Mouse (Mus musculus) cerebellum, postnatal 14 days (tissue): ENCODE data around the gene Ntsr2.
A peak's percentile ranks its signal among the peaks of the same experiment; 100 is the strongest.

Experiments
- DNase-seq, 2 experiments: peaks; one replicate each; pipeline ENCODE4 v3.0.0; 2021; ENCODE audit warnings: mixed read lengths in 2 of 2

The Ntsr2 gene

DNA sequence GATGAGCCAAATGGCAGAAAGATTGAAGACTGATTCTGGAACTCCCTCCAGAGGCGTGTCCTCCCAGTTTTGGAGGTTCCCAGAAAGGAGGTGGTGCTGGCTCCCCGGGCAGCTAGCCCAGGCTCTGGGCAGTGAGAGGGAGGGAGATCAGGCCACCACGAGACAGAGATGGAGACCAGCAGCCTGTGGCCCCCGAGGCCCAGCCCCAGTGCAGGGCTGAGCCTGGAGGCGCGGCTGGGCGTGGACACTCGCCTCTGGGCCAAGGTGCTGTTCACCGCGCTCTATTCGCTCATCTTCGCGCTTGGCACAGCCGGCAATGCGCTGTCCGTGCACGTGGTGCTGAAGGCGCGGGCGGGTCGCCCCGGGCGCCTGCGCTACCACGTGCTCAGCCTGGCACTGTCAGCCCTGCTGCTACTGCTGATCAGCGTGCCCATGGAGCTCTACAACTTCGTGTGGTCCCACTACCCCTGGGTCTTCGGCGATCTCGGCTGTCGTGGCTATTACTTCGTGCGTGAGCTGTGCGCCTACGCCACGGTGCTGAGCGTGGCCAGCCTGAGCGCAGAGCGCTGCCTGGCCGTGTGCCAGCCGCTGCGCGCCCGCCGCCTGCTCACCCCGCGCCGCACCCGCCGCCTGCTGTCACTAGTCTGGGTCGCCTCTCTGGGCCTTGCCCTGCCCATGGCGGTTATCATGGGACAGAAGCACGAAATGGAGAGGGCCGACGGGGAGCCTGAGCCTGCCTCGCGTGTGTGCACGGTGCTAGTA lies at the start of gene Ntsr2:
Gene Ntsr2, plus strand, starts transcription at position 51 of the 762 bp plus-strand sequence.
- peak; percentile 66 to 69 for DNase-seq

DNA sequence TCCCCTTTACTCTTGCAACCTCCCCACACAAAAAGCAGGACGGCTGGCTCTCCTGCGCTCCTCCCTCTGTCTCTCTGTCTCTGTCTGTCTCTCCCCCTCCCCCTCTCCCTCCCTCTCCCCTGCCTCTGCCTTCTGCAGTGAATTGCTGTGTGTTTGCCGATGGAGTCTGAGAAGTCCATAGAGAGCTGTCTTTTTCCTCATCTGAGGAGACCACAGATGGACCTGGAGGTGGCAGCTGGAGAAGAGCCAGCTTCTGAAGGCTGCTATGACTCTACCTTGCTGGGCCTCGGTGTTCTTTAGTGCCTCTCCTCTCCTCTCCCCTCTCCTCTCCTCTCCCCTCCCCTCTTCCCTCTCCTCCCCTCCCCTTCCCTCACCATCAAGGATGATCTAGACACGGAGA lies 47.6 kb upstream of the Ntsr2 start:
- no peak for DNase-seq

DNA sequence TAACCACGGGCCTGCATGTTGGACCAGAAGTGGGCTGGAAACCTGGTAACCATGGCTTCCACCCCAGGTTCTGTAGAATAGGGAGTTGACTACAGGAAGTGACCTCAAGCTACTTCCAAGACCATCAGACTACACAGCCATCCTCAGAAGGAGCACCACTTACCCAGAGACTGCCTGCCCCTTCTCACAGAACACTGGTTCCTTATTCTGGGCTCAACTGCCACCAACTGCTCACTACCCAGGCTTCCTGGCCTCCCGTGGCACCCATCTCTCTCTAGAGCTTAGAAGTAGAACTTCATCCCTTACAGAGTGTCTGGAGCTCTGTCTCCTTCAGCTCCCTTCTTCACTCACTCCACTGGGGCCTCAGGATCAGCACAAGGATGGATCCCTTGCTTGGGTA lies 42.2 kb upstream of the Ntsr2 start, which contains the start of gene Lpin1:
Gene Lpin1, minus strand, starts transcription at position 31 of the 400 bp plus-strand sequence.
- DNase-seq, result no peak

DNA sequence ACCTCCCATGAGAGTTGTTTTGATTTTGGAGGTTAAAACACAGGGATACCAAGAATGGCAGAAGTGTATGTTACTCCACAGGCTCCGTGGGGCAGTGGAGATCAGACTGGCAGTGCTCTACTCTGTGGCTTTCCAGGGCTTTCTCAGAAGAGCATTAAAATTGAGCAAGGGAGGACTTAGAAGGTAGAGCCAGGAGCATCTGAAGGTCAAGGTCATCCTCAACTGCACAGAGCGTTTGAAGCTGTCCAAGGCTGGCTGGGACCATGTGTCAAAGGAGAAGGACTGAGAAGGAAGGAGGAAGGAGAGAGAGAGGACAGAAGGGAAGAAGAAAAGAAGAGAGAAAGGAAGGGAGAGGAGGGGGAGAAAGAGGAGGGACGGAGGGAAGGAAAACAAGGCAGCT lies 38.6 kb upstream of the Ntsr2 start:
- DNase-seq, result no peak

DNA sequence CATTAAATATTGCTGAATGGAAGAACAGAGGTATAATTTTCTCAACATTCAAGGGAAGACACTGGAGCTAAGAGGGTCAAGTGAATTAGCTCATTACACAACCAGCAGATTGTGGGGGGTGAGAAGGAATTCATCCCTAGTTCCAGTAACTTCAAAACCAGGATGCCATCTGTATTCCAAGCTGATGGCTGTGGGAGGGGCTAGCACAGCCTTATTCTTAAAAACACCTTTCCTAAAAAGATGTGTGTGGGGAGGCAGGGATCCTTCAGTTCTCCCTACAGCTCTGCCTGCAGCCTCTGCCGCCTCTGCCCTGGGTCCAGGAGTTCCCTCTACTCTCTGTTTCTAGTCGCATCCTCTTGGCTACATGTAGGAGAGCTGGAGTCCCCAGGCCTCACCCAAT lies 37.4 kb upstream of the Ntsr2 start:
- no peak for DNase-seq

DNA sequence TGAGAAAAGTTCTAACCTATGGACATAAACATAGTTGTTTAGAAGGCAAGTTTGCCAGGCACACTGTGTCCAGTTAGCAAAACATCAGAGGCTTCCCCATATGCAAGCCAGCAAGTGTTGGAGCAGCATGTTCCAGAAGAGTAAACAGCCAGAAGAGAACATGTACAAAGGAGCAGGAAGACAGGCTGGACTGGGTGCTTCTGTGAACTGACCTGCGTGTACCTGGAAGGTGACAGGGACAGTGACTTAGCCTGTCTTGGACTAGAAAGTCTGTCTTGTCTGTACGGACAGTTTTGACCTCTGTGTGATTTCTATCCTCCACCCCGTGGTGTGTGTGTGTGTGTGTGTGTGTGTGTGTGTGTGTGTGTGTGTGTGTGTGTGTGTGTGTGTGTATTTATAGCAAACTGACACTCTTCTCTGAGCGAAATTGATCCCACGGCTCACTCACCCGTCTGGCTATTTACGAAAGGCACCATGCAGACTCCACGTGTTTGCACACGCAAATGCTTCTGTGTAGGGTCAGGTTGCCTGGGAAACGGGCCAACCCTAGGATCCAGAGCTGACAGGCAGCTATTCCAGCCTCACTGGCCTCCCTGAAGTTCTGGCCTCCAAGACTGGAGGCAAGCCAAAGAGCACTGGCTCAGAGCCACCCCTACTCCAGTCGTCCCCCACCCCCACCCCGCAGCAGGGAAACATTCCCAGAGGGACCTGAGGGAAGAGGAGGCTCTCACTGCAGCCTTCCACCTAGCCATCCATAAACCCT lies 34.5 kb upstream of the Ntsr2 start:
- DNase-seq, result peak; percentile 75 to 82

DNA sequence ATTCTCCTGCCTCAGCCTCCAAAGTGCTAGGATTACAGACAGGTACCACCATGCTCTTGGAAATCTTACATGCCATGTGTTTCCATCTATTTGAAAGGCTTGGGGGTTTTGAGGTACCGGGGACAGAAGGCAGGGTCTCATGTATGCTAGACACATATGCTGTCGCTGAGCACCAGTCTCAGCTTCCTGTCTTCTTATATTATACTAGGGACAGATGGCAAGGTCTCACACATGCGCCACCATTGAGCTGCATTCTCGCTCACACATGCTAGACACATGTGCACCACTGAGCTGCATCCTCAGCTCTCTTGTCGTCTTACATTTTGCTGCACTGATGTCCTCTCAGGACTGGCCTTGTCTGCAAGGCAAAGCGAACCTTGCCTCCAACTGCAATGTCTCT lies 33.7 kb upstream of the Ntsr2 start:
- DNase-seq, result no peak

DNA sequence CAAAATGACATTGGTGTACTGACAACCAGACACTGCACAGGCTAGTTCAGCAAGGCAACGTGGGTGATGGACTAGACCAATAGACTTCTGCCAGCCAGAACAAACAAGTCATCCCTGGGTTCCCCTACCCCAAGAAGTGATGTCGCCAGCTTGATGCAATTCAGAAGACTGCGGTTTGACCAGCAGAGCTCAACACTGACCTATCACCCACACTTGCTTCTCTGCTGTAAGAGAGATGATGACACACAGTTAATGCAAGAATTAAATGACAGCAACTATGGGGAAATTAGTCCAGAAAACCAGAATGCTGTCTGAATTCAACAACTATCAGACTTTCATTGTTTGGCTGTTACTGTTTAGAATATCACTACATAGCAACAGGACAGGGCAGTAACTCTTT lies 33.0 kb upstream of the Ntsr2 start:
- DNase-seq, result no peak

DNA sequence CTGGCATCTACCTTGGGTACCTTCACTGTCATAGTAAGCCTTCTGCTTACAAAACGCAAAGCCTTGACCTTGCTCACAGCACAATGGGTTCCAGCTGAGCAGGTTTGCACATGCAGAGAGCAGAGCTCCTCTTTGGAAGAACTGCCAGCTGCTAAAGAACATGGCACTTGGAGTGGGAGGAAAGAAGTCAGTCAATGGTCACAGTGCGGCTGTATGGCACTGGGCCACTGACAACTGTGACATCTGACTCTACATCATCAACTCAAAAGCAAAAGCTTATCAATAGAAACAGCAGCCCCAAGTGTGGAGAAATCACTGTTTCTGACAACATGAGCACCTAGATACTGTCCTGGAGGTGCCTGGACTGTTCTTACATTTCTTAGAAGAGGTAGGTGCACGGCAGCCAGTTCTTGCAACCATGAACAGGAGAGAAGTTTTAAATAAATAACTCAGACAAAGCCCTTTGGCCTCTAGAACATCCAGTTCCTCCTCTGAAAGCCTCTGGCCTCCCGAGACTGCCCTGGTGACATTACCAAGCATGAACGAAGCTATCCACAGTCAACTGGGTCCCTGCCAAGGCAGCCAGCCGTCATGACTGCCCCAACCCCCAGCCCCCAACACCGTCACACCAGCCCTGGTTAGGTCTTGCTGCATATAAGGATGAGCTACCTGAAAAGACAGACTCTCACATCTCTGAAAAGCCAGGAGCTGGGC lies 22.9 kb upstream of the Ntsr2 start:
- peak; percentile 32 to 59 for DNase-seq

DNA sequence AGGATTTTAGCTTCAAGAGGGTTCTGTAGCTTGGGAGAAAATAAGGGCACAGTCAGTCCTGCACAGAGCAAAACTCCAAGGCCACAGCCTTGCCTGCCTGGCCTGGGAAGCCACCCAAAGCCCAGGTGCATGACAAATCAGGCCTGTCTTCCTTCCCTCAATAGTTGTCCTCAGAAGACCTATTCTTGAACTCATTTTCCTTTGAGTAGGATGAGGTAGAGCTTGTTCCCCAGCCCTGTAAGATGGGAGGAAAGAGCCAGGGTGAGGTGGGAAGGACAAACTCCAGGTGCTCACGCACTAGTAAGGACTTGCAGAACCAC lies 22.4 kb upstream of the Ntsr2 start:
- peak in 1 of 2 experiments; percentile 20 for DNase-seq

DNA sequence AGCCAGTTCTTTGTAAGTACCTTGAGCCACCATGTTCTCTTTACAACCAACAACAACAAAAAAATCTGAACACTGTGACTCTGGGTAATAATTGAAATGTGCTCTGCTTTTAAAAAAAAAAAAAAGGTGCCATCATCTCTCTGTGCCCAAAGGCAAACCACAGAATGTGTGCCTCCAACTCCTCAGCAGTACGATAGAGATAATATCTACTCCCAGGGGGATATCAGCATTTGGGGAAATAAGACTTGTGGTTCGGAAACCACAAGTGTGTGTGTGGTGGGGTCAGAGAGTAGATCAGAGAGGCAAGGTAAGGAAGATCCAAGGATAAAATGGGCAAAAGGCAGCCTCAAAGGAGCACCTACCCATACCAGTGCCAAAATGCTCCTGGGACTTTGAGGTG lies 21.8 kb upstream of the Ntsr2 start:
- no peak for DNase-seq

DNA sequence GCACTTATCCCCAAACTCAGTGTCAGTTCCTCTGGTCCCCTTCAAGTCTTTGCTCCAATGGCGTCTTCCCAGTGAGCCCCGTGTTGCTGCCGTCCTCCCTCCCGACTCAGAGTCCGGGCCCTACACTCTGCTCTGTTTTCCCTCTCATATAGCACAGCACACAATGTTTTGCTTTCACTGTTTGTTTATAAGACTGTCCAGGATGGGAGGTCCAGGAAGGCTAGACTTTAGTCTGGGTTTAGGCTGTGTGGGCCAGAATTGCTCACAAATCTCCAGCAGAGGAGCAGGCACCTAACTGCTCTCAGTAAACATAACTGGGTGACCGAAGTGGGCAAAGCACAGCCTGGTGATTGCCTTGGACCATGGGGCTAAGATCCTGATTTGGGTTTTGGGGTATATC lies 19.9 kb upstream of the Ntsr2 start:
- DNase-seq, result no peak

DNA sequence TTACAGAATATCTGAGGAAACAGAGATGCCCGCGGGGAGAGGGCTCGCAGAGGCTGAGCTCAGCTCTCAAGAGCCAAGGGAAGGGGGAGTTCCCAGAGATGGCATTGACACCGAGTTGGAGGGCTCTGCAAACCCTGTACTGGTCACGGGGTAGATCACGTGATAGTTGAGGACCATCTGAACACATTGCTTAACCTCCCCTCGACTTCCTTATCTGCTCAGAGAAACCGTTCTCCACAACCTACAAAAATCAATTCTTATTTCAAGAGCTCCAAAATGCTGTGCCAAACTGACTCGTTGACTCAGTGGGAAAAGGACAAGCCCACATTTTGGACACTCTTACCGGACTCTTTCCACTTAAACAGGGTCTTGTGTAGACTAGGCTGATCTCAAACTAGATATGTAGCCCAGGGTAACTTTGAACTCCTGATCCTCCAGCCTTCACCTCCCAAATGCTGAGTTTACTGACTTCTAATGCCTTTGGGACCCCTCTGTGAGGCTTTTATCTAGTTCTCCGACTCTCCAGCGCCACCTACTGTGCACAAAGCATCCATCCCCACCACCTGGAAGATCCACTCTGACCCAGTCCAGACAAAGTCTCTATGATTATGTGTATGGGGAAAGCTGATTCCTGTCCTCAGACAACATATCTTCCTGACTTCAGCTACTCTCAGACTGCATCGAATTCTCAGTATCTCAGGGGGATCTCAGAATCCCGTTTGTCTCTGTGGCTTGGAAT lies 18.9 kb upstream of the Ntsr2 start:
- peak; percentile 73 to 87 for DNase-seq

DNA sequence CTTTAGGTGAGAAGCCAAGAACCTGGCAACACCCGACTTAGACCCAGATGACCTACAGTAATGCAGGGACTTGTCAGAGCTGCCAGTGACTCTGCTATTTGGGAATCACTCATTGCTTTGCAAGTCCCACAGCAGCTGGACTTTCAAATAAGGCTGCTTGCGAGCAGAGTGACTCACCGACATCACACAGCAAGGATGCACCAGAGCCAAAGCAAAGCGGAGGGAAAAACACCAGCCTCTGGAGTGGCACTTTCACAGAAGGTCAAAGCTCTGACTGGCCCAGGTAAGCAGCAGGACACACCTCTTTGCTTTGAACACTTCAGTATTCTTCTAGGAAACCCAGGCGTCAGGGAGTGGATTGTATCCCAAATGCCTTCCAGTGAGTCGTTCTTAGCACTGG lies 17.4 kb upstream of the Ntsr2 start:
- DNase-seq, result no peak

DNA sequence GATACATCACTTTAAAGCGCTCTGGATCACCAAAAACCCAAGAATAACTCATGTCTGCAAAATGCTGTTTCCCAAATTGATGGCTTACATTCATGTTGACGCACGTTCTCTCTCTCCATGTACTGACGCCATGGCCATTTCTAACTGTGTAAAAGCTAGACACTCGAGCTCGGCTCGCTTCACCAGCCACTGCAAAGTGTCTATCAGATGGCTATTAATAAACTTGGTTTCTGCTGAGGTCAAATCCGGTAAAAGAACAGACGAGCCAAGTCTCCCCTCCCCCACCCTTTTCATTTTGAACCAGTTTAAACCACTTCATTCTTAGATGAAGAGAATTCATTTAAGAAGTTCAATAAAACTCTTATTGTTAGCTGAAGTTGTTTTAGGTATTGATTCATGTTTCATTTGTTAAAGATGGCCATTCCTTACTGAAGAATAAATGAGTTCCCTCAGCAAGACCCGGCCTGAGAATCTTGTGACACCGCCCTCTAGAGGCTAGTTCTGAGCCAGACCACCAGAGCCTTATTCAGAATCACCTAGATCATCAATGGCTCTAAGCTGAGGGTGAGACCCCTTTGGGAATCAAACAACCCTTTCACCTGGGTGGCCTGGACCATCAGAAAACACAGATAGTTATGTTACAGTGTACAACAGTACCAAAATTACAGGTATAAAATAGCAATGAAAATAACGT lies 14.0 kb upstream of the Ntsr2 start:
- peak in 1 of 2 experiments; percentile 60 for DNase-seq

DNA sequence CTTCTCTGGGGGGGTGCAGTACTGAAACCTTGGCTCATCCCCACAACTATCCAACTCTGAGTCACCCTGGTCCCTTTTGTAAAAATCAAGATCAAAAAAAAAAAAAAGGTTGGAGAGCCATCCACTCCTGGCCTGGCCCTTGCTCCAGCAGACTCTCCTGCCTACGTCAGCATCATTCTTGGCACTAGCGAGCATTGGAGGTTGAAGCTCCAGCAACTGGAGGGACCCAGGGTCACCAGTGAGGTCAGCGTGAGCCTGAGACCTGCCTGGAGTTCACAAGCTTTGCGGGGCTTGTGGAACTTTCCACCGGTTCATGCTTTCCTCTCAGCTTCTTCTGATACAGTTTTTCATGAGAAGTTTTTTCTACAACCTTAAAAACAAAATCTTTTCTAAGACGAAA lies 13.1 kb upstream of the Ntsr2 start:
- no peak for DNase-seq

DNA sequence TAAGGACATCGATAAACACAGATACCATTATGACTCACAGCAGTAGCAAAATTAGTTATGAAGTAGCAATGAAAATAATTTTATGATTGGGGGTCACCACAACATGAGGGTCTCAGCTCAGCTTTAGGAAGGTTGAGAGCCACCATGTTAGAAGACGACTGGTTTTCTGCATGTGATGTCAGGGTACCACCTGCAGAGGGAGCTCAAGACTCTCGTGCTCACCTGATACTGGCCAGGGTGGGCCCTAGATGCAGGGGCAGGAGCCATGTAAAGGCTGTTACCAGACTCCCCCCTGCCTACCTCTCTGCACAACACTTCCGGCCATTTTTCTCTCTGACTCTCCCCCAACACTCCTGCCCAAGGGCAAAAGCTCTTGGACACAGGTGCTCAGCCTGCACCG lies 11.2 kb upstream of the Ntsr2 start:
- DNase-seq, result no peak

DNA sequence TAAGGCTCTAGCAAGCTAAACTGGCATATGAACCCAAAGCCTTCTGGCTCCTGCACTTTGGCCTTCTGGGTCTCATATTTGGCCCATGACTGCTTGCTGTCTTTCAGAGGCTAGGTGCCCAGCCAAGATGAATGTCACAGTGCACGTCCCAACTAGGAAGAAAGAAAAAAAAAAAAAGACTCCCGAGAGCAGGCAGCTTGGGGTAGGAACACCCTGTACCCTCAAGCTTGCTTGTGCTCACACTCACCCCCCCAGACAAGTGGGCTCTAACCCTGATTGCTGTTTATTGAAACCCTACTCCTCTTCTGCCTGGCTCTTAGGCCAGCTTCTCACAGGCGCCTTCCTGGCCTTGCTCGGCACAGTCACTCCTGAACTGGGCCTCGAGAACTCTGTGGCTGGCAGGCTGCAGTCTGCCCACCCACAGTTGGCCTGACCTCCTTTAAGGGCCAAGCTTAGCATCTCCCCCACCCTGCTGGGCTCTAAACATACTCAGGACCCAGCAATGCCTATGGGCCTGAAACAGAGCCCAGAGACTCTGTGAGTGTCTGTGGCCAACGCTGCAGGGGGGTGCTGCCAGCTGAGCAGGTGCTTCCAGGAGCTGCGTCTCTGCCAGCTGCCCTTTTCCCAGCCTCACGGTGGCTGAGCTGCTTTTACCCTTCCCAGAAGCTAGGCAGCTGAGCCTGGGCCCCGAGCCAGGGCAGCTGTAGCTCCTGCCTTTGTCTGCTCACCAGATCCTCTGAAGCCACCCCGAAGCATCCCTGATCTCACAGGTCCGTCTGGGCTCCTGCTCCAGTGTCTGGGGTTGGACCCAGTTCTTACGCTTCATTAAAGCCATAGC lies 9.5 kb upstream of the Ntsr2 start:
- DNase-seq, result peak; percentile 48 to 69

DNA sequence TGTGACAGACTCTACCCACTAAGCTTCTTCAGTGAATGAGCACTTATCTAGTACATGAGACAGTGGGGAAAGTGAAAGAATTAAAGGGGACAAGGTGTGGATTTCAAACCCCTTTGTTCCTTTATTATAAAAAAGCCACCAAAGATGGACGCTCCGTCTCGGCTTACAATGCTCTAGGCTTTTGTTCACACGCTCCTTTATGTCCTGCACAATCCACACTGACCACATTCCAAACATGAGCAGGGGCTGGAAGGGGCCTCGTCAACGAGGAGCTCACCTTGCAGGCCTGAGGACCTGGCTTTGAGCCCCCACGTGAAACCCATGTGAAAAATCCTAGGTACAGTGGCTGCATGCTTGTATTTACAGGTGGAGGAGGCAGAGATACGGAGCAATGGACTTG lies 8.5 kb upstream of the Ntsr2 start:
- no peak for DNase-seq

DNA sequence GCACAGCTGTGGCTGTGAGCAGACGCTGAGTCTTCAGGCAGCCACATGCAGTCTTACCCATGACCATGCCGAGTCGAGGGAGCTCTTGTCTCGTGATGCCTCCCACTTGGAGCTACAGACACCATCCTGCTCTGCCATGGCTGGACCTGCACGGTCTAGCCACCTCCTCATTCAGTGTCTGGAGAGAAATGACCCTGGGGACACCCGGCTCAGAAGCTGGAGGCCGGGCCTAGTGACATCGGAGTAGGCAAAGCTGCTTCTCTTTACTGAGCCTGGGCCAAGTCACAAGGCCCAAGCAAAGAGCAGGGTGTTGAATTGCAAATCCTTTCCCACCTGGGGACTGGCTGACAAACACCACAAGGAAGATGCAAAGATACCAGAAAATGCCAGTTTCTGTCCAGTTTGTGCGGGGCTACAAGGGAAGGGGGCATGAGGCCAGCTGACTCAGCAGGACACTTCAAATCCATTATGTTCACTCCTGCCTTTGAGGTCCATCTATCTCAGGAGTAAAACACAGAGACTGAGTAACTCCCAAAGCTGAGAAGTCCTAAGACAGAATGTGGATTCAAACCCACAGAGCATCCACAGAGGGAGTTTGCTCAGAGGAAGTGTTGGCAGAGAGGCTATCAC lies 6.3 kb upstream of the Ntsr2 start:
- DNase-seq, result peak in 1 of 2 experiments; percentile 43

DNA sequence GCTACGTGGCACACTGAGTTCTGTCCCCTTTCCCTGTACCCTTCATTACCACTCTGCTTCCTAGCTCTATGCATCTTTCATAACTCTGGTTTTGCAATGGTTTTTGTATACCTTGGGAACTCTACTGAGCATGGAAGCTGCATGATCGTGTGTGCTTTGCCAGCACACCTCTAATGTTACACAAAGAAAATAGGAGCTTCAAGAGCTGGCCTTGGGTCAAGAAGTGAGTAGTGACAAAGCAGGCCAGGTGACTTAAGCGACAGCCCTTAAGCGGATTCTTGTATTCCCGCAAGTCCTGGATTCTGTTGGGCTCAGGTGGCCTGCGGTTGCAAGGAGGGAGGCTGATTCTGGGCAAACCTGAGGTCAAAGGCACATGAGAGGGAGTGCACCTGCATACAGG lies 4.9 kb upstream of the Ntsr2 start:
- no peak for DNase-seq
